8 mouse cellular contexts compared by ENCODE assay signal in genomic region chr13:14612926-14613529, GRCm38 (mm10). TPM values are rescaled to one million over a fixed set of nuclear protein-coding genes. Genes with fewer than 3 reads are reported as not detected.
A peak's percentile ranks its signal among the peaks of the same experiment; 100 is the strongest.
DNase-seq lines count a peak whose midpoint lies in the region; ATAC-seq and TF ChIP-seq lines count a peak whose summit lies in the region.

TSS of gene Mrpl32 (minus strand) at chr13:14613165.
TSS of gene Psma2 (plus strand) at chr13:14613240.

- peak within 1 kb of the TSS; percentile 90 for H3K9ac ChIP-seq in embryonic facial prominence, embryonic 15.5 days
- H3K9ac ChIP-seq in limb, embryonic 14.5 days (ENCODE audit: low read depth, low read length, severe bottlenecking): peak within 1 kb of the TSS; percentile 78
- H3K9ac ChIP-seq in midbrain, postnatal 0 days (replicated peaks; ENCODE audit: low read length, poor library complexity, severe bottlenecking): peak within 1 kb of the TSS; percentile 88

- peak within 1 kb of the TSS; percentile 99 for H3K4me3 ChIP-seq in bone marrow, adult 2 months (replicated peaks; ENCODE audit: control insufficient read depth, low read depth, low read length)
- peak within 1 kb of the TSS; percentile 94 for H3K4me3 ChIP-seq in embryonic facial prominence, embryonic 15.5 days (replicated peaks)
- H3K4me3 ChIP-seq in limb, embryonic 14.5 days (replicated peaks; ENCODE audit: low read length): peak within 1 kb of the TSS; percentile 76
- H3K4me3 ChIP-seq in midbrain, postnatal 0 days (ENCODE audit: low read depth, low read length): peak within 1 kb of the TSS; percentile 94

- H3K36me3 ChIP-seq in embryonic facial prominence, embryonic 15.5 days: peaks cover 21% of the 10 kb centered on the region
- H3K36me3 ChIP-seq in limb, embryonic 14.5 days (ENCODE audit: control insufficient read depth, insufficient read depth, low read length): peaks cover 32% of the 10 kb centered on the region
- peaks cover 17% of the 10 kb centered on the region for H3K36me3 ChIP-seq in midbrain, postnatal 0 days (ENCODE audit: insufficient read depth, low read length)

- under 1% methylated on average over 42 of the region's 42 CpGs for WGBS in bone marrow, adult 2 months
- WGBS in embryonic facial prominence, embryonic 15.5 days: under 1% methylated on average over 42 of the region's 42 CpGs
- WGBS in limb, embryonic 14.5 days: under 1% methylated on average over 42 of the region's 42 CpGs
- under 1% methylated on average over 42 of the region's 42 CpGs for WGBS in midbrain, postnatal 0 days

- ATAC-seq in embryonic facial prominence, embryonic 15.5 days (ENCODE audit: insufficient number of reproducible peaks, low FRiP score, low TSS enrichment, low read depth): peak; percentile 100
- ATAC-seq in limb, embryonic 14.5 days (ENCODE audit: low FRiP score, low read depth): peak; percentile 100
- ATAC-seq in midbrain, postnatal 0 days (ENCODE audit: low FRiP score): peak; percentile 99

- peak; percentile 80 for TF ChIP-seq POLR2A in bone marrow, adult 2 months (IDR thresholded peaks at IDR 0.05; ENCODE audit: borderline replicate concordance, control insufficient read depth, low read depth, low read length)
- TF ChIP-seq POLR2A in limb, embryonic 14.5 days (IDR thresholded peaks at IDR 0.05; ENCODE audit: borderline replicate concordance, extremely low read depth, insufficient read depth, insufficient read length): no peak

- H3K27ac ChIP-seq in bone marrow, adult 2 months (ENCODE audit: control insufficient read depth, insufficient read depth, low read depth, low read length, poor library complexity): peak within 1 kb of the TSS; percentile 85
- peak within 1 kb of the TSS; percentile 78; the same call in 1 of the 2 replicates for H3K27ac ChIP-seq in embryonic facial prominence, embryonic 15.5 days (replicated peaks)
- H3K27ac ChIP-seq in limb, embryonic 14.5 days (replicated peaks; ENCODE audit: low read depth, low read length): no peak within 1 kb of the TSS
- peak within 1 kb of the TSS; percentile 82 for H3K27ac ChIP-seq in midbrain, postnatal 0 days (ENCODE audit: low read depth, low read length)

- no peaks in the 10 kb centered on the region for H3K9me3 ChIP-seq in embryonic facial prominence, embryonic 15.5 days (replicated peaks)
- no peaks in the 10 kb centered on the region for H3K9me3 ChIP-seq in limb, embryonic 14.5 days (ENCODE audit: control insufficient read depth, low read length)
- H3K9me3 ChIP-seq in midbrain, postnatal 0 days (ENCODE audit: low read length): no peaks in the 10 kb centered on the region

- peak within 1 kb of the TSS; percentile 58 for H3K4me2 ChIP-seq in embryonic facial prominence, embryonic 15.5 days (replicated peaks)
- H3K4me2 ChIP-seq in limb, embryonic 14.5 days (replicated peaks; ENCODE audit: low read depth, low read length, severe bottlenecking): peak within 1 kb of the TSS; percentile 67
- H3K4me2 ChIP-seq in midbrain, postnatal 0 days (ENCODE audit: low read depth, low read length, poor library complexity, severe bottlenecking): peak within 1 kb of the TSS; percentile 54

- H3K4me1 ChIP-seq in bone marrow, adult 2 months (ENCODE audit: control insufficient read depth, insufficient read depth, low read length): no peaks in the 10 kb centered on the region; the same call in 1 of the 2 replicates
- H3K4me1 ChIP-seq in embryonic facial prominence, embryonic 15.5 days: no peaks in the 10 kb centered on the region
- peaks cover 3% of the 10 kb centered on the region; the same call in 1 of the 2 replicates for H3K4me1 ChIP-seq in limb, embryonic 14.5 days (ENCODE audit: control insufficient read depth, insufficient read depth, low read length)
- H3K4me1 ChIP-seq in midbrain, postnatal 0 days (ENCODE audit: insufficient read depth, low read length): peaks cover 4% of the 10 kb centered on the region

- H3K27me3 ChIP-seq in embryonic facial prominence, embryonic 15.5 days: no peaks in the 10 kb centered on the region
- no peaks in the 10 kb centered on the region for H3K27me3 ChIP-seq in limb, embryonic 14.5 days (ENCODE audit: control insufficient read depth, insufficient read depth, low read length)
- H3K27me3 ChIP-seq in midbrain, postnatal 0 days (ENCODE audit: insufficient read depth, low read length): no peaks in the 10 kb centered on the region

- DNase-seq in 416B (ENCODE audit: low read depth): peak; percentile 99
- DNase-seq in heart, adult 8-10 months (ENCODE audit: low spot score): peak; percentile 98
- DNase-seq in kidney, adult 9 months: peak; percentile 98
- peak; percentile 98 for DNase-seq in limb, embryonic 14.5 days (ENCODE audit: low spot score)
- DNase-seq in midbrain, postnatal 0 days (ENCODE audit: low spot score): peak; percentile 99
- peak; percentile 94 to 97 for DNase-seq in spleen, postnatal 14 days (ENCODE audit: low spot score in 2 of 2)

- peak; percentile 7; the same call in 1 of the 2 replicates for TF ChIP-seq CTCF in bone marrow, adult 2 months (IDR thresholded peaks at IDR 0.05; ENCODE audit: control insufficient read depth, insufficient read depth, low read length)
- TF ChIP-seq CTCF in midbrain, postnatal 0 days (IDR thresholded peaks at IDR 0.05): no peak; the same call in 1 of the 2 replicates

RNA-seq across cellular contexts. Expression of gene Mrpl32, which starts in this region (rescaled TPM):
- polyA plus RNA-seq in bone marrow, adult 2 months (2011; ENCODE audit: insufficient read depth, insufficient read length, low replicate concordance, missing spikeins): 23.4 and 39.2 TPM in 2 replicates
- 104 and 107 TPM in 2 replicates for polyA plus RNA-seq in embryonic facial prominence, embryonic 15.5 days (2015; fragmentation: Nextera tagmentation; extraction: Ambion mirVana)
- 10 to 100 TPM; 40.0 to 44.8 (median 41.4) TPM for total RNA-seq in heart, adult 8-10 months (2022)
- 19.5 and 37.3 TPM in 2 replicates for polyA plus RNA-seq in limb, embryonic 14.5 days (2012; rRNA removed)
- polyA plus RNA-seq in limb, embryonic 14.5 days (2014; fragmentation: Nextera tagmentation; extraction: Ambion mirVana): 108 and 116 TPM in 2 replicates
- total RNA-seq in midbrain, postnatal 0 days (2014; rRNA removed): 22.7 and 27.5 TPM in 2 replicates
- 102 and 104 TPM in 2 replicates for polyA plus RNA-seq in midbrain, postnatal 0 days (2015; fragmentation: Nextera tagmentation; extraction: Ambion mirVana)

RNA-seq across cellular contexts. Expression of gene Psma2, which starts in this region (rescaled TPM):
- polyA plus RNA-seq in bone marrow, adult 2 months (2011; ENCODE audit: insufficient read depth, insufficient read length, low replicate concordance, missing spikeins): 28.8 and 42.1 TPM in 2 replicates
- polyA plus RNA-seq in embryonic facial prominence, embryonic 15.5 days (2015; fragmentation: Nextera tagmentation; extraction: Ambion mirVana): 178 and 180 TPM in 2 replicates
- 10 to 100 TPM; 56.0 to 62.9 (median 57.9) TPM for total RNA-seq in heart, adult 8-10 months (2022)
- polyA plus RNA-seq in limb, embryonic 14.5 days (2012; rRNA removed): 73.0 and 92.1 TPM in 2 replicates
- 187 and 197 TPM in 2 replicates for polyA plus RNA-seq in limb, embryonic 14.5 days (2014; fragmentation: Nextera tagmentation; extraction: Ambion mirVana)
- total RNA-seq in midbrain, postnatal 0 days (2014; rRNA removed): 74.8 and 81.4 TPM in 2 replicates
- 166 and 175 TPM in 2 replicates for polyA plus RNA-seq in midbrain, postnatal 0 days (2015; fragmentation: Nextera tagmentation; extraction: Ambion mirVana)
